Mouse (Mus musculus) kidney, postnatal 0 days (tissue): ENCODE data around the gene Adss. TPM values are rescaled to one million over a fixed set of nuclear protein-coding genes. Genes with fewer than 3 reads are reported as not detected.

ENCODE experiments used
- ATAC-seq: fragments of 200-750 bp; cut with Nextera tagmentation; replicated peaks from 2 replicates; pipeline ENCODE4 v1.8.0; 2017; ENCODE audit warnings: low read depth, moderate number of reproducible peaks, moderate TSS enrichment, moderate library complexity; ENCODE audit not compliant: low FRiP score
- DNase-seq: peaks from one replicate; pipeline ENCODE4 v3.0.0-alpha.2; 2016; ENCODE audit warnings: low spot score
- H3K27ac ChIP-seq: fragments of 300-500 bp; sonication (generic); 2 replicates; pipeline ENCODE4 v1.5.1; 2014; ENCODE audit warnings: mild to moderate bottlenecking
- H3K27me3 ChIP-seq: fragments of 300-500 bp; sonication (generic); 2 replicates; pipeline ENCODE4 v1.6.1; 2014; ENCODE audit warnings: low read length, mixed read lengths; ENCODE audit not compliant: insufficient read depth
- H3K36me3 ChIP-seq: fragments of 300-500 bp; sonication (generic); 2 replicates; pipeline ENCODE4 v1.6.1; 2014; ENCODE audit warnings: low read length, mixed read lengths; ENCODE audit not compliant: insufficient read depth
- H3K4me1 ChIP-seq: fragments of 300-500 bp; sonication (generic); replicated peaks from 2 replicates; pipeline ENCODE4 v1.6.1; 2014; ENCODE audit warnings: antibody characterized with exemption, low read length, mixed read lengths; ENCODE audit not compliant: insufficient read depth
- H3K4me2 ChIP-seq: fragments of 300-500 bp; sonication (generic); 2 replicates; pipeline ENCODE4 v1.6.1; 2014; ENCODE audit warnings: mild to moderate bottlenecking, low read length, moderate library complexity, mixed read lengths
- H3K4me3 ChIP-seq: fragments of 300-500 bp; sonication (generic); replicated peaks from 2 replicates; pipeline ENCODE4 v1.5.1; 2014; ENCODE audit warnings: low read depth, low read length
- H3K9ac ChIP-seq: fragments of 300-500 bp; sonication (generic); 2 replicates; pipeline ENCODE4 v1.6.1; 2014; ENCODE audit warnings: low read depth, low read length
- H3K9me3 ChIP-seq: fragments of 300-500 bp; sonication (generic); replicated peaks from 2 replicates; pipeline ENCODE4 v1.6.1; 2016; ENCODE audit warnings: low read length, inconsistent platforms, mixed read lengths
- CTCF ChIP-seq: IDR thresholded peaks from 2 replicates; pipeline ENCODE4 v1.5.1; 2016; ENCODE audit warnings: antibody characterized with exemption, low read depth, mild to moderate bottlenecking, moderate library complexity
- WGBS: fragments of 180-500 bp; shearing (Covaris S2); extraction: QIAGEN DNeasy Blood & Tissue Kit; methylation state at CpG from one replicate; pipeline ENCODE4 v1.1.7; 2014; 5-methylcytosine and 5-hydroxymethylcytosine counted together
- polyA plus RNA-seq: library from polyadenylated mRNA; unstranded; fragments of >200 nt; fragmentation: Nextera tagmentation; extraction: Ambion mirVana; gene quantifications from 2 replicates; pipeline ENCODE4 v1.2.1, GENCODE M21; 2015

The Adss gene
- polyA plus RNA-seq, 1 experiment from 2014 or later: 51.1 TPM

GRCm38 (mm10) chr1:177795421-177796192, 704 bp downstream of the Adss start:
- peak overlapping the region; percentile 89 for H3K9ac ChIP-seq
- under 1% methylated on average over 41 of the region's 41 CpGs for WGBS
- DNase-seq (peak; percentile 59), ATAC-seq (no peak; the same call in 1 of the 2 replicates)
- peaks cover 4% of the 10 kb centered on the region for H3K4me1 ChIP-seq
- H3K36me3 ChIP-seq: no peaks in the 10 kb centered on the region
- no peak for TF ChIP-seq CTCF
- H3K27ac ChIP-seq: peak overlapping the region; percentile 98
- H3K4me2 ChIP-seq: peak overlapping the region; percentile 74
- no peaks in the 10 kb centered on the region for H3K27me3 ChIP-seq
- no peaks in the 10 kb centered on the region for H3K9me3 ChIP-seq
- H3K4me3 ChIP-seq: peak overlapping the region; percentile 92

DNA sequence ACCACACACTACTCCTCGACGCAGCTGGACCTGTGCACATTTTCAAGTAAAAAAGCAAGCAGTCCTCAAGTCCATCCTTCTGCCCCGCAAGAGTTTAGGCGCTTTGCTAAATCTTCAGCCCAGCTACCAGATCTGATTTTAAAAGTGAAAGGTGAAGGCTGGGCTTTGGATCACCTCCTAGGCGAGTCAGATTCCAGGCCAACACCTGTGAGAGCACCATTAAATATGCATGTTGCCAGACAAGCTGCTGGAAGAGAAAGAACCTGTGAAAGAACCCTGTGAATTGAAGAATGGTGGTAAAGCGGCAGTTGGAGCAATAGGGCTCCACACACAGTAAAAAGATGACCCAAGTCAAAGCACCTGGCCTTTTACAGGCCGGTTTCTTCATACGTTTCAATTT, 1.4 kb downstream of the Adss start:
- H3K27me3 ChIP-seq: no peaks in the 10 kb centered on the region
- DNase-seq: peak; percentile 11
- H3K4me3 ChIP-seq: peak overlapping the region; percentile 92
- WGBS: 5% methylated on average over 8 of the region's 8 CpGs
- TF ChIP-seq CTCF: no peak
- peak overlapping the region; percentile 74 for H3K4me2 ChIP-seq
- no peak for ATAC-seq
- no peaks in the 10 kb centered on the region for H3K36me3 ChIP-seq
- peak overlapping the region; percentile 70 for H3K27ac ChIP-seq
- peak overlapping the region; percentile 89 for H3K9ac ChIP-seq
- H3K9me3 ChIP-seq: no peaks in the 10 kb centered on the region; the same call in 1 of the 2 replicates
- H3K4me1 ChIP-seq: peaks cover 4% of the 10 kb centered on the region

DNA sequence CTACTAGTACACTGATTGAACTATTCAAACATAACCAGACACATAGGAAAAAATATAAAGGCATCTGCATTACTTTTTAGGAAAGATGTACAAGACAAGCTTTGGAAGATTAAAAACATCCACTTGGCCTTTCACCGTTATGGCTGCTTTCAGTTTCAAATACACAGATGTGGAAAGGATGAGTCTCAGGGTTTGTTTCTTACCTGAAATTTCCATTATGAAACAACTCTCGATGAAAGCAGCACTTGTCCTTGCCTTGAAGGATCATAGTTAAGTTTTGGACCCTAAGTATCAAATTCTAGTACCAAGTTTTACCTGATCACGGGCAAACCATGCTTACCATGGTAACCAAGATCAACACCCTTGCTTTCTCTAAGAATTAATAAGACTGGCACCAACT, 3.5 kb downstream of the Adss start:
- WGBS: 92% methylated on average over 3 of the region's 3 CpGs
- Histone ChIP-seq H3K4me2 (no peak overlapping the region), H3K4me3 (no peak overlapping the region), H3K4me1 (peaks cover 4% of the 10 kb centered on the region), H3K9me3 (no peaks in the 10 kb centered on the region; the same call in 1 of the 2 replicates), H3K27ac (no peak overlapping the region), H3K36me3 (no peaks in the 10 kb centered on the region), H3K27me3 (no peaks in the 10 kb centered on the region), H3K9ac (no peak overlapping the region)
- no peak for DNase-seq
- TF ChIP-seq CTCF: no peak
- ATAC-seq: no peak

GRCm38 (mm10) chr1:177777397-177777796, 18.9 kb downstream of the Adss start:
- no peak for TF ChIP-seq CTCF
- H3K27ac ChIP-seq: no peak overlapping the region
- H3K9me3 ChIP-seq: no peaks in the 10 kb centered on the region
- H3K4me2 ChIP-seq: no peak overlapping the region
- no peak overlapping the region for H3K4me3 ChIP-seq
- H3K27me3 ChIP-seq: no peaks in the 10 kb centered on the region
- H3K4me1 ChIP-seq: no peaks in the 10 kb centered on the region
- ATAC-seq (no peak), DNase-seq (no peak)
- H3K9ac ChIP-seq: no peak overlapping the region
- 58% methylated on average over 2 of the region's 2 CpGs for WGBS
- peaks cover 33% of the 10 kb centered on the region for H3K36me3 ChIP-seq

- Histone ChIP-seq H3K4me1 (no peaks in the 10 kb centered on the region), H3K9me3 (no peaks in the 10 kb centered on the region), H3K27ac (no peak overlapping the region), H3K9ac (no peak overlapping the region), H3K27me3 (no peaks in the 10 kb centered on the region), H3K4me2 (no peak overlapping the region), H3K4me3 (no peak overlapping the region), H3K36me3 (peaks cover 14% of the 10 kb centered on the region)
- DNase-seq (no peak), ATAC-seq (no peak)
- TF ChIP-seq CTCF: no peak
Measured at GRCm38 (mm10) chr1:177768931-177769330, 27.4 kb downstream of the Adss start.

- Histone ChIP-seq H3K27ac (no peak overlapping the region), H3K4me2 (no peak overlapping the region), H3K4me3 (no peak overlapping the region), H3K9me3 (no peaks in the 10 kb centered on the region), H3K36me3 (no peaks in the 10 kb centered on the region), H3K27me3 (no peaks in the 10 kb centered on the region), H3K9ac (no peak overlapping the region), H3K4me1 (no peaks in the 10 kb centered on the region)
- no peak for DNase-seq
- TF ChIP-seq CTCF: no peak
- WGBS: 73% methylated on average over 5 of the region's 5 CpGs
- ATAC-seq: no peak
Measured at GRCm38 (mm10) chr1:177757249-177757648, 39.1 kb downstream of the Adss start.
